Mouse (Mus musculus) G1E (cell line): ENCODE measurements around the gene Tsacc.
"Not testable (repeated sequence)": the region's sequence is repeated elsewhere in the genome, so short reads cannot be mapped to it uniquely, and the experiment has no call there.

Source experiments
- CTCF ChIP-seq: IDR thresholded peaks from 2 replicates; pipeline ENCODE4 v1.5.1; 2012; ENCODE audit warnings: low read depth, low read length, inconsistent platforms, mixed read lengths
- TAL1 ChIP-seq: conservative IDR thresholded peaks from 2 replicates; pipeline ENCODE4 v1.6.1; 2012; ENCODE audit warnings: low read depth, low read length, inconsistent platforms, mixed read lengths

DNA sequence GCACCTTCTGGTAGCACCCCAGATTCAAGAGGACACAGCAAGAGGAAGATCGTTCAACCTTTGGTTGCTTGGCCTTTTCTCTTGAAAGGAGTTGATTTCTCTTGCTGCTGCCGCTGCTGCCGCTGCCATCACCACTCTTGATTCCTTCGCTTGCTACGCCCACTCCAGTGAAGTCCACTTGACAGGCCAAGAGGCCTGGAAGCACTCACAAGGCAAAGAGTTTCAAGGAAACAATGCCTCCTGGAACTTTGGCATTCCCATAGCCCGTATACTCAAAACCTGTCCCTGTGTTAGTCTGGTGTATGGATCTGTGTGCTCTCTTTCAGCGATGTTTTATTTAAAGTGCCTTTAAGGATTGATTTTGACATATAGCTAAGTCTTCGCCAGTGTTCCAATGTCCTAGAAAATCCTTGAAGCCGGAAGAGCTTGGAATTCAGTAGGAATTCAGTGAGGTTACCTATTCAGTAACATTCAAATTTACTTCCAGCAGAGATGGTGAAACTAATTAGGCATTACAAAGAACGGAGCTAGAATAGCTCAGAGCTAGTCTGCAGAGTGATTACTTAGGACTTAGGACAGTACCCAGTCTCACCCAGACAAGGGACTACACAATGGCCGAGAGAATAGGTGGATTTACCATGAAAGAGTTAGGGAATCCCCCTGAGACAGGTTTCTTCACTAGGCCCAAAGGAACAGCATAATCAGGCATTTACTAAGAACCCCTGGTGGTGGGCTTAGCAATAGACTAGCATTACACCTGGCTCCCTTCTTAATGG lies 15.5 kb downstream of the Tsacc start:
- not testable (repeated sequence) for TF ChIP-seq CTCF, TAL1
